Mouse (Mus musculus) megakaryocyte-erythroid progenitor cell, adult 5-6 weeks (primary cell): ENCODE results near the gene Zcchc7. TPM values are rescaled to one million over a fixed set of nuclear protein-coding genes. Genes with fewer than 3 reads are reported as not detected.
A peak's percentile ranks its signal among the peaks of the same experiment; 100 is the strongest.
"Not testable (repeated sequence)": the region's sequence is repeated elsewhere in the genome, so short reads cannot be mapped to it uniquely, and the experiment has no call there.

Source experiments
- ATAC-seq: replicated peaks from 2 replicates; pipeline ENCODE4 v1.8.0; 2016; ENCODE audit warnings: mild to moderate bottlenecking, inconsistent platforms; ENCODE audit not compliant: severe bottlenecking, poor library complexity, low FRiP score, low TSS enrichment
- total RNA-seq, 2 experiments: library from RNA; stranded (forward) in 1 of 2; stranded (reverse) in 1 of 2; fragments of 200-1000, 215-1000 nt in 1 of 2; fragments of >200 nt in 1 of 2; fragmentation: Nextera tagmentation in 1 of 2; gene quantifications; 2 replicates each; pipeline ENCODE4 v1.2.3; 2014 to 2017

The Zcchc7 gene
- total RNA-seq, 2 experiments from 2014 or later = 56.6 to 150 TPM

- peak; percentile 98 for ATAC-seq
Measured at GRCm38 (mm10) chr4:44756134-44756951, 666 bp downstream of the Zcchc7 start.

GRCm38 (mm10) chr4:44757131-44757530, 1.5 kb downstream of the Zcchc7 start:
- not testable (repeated sequence) for ATAC-seq

GRCm38 (mm10) chr4:44774890-44775289, 19.2 kb downstream of the Zcchc7 start:
- ATAC-seq = no peak

- no peak for ATAC-seq
Measured at GRCm38 (mm10) chr4:44776651-44777050, 21.0 kb downstream of the Zcchc7 start.

GRCm38 (mm10) chr4:44777101-44777500, 21.4 kb downstream of the Zcchc7 start:
- no peak for ATAC-seq

GRCm38 (mm10) chr4:44777711-44778110, 22.0 kb downstream of the Zcchc7 start:
- no peak for ATAC-seq

- ATAC-seq = no peak
Measured at GRCm38 (mm10) chr4:44778316-44778715, 22.6 kb downstream of the Zcchc7 start.

GRCm38 (mm10) chr4:44780462-44781157, 24.9 kb downstream of the Zcchc7 start:
- no peak for ATAC-seq

- ATAC-seq = no peak
Measured at GRCm38 (mm10) chr4:44781494-44781893, 25.8 kb downstream of the Zcchc7 start.

- ATAC-seq = no peak
Measured at GRCm38 (mm10) chr4:44783566-44784292, 28.1 kb downstream of the Zcchc7 start.

- ATAC-seq = peak; percentile 66
Measured at GRCm38 (mm10) chr4:44812855-44813254, 57.2 kb downstream of the Zcchc7 start.

- peak; percentile 97 for ATAC-seq
Measured at GRCm38 (mm10) chr4:44813770-44814169, 58.1 kb downstream of the Zcchc7 start.

GRCm38 (mm10) chr4:44816584-44816983, 60.9 kb downstream of the Zcchc7 start:
- no peak for ATAC-seq

GRCm38 (mm10) chr4:44830609-44831008, 74.9 kb downstream of the Zcchc7 start:
- ATAC-seq = no peak

GRCm38 (mm10) chr4:44851835-44852251, 96.2 kb downstream of the Zcchc7 start:
- no peak for ATAC-seq

GRCm38 (mm10) chr4:44871591-44871990, 115.9 kb downstream of the Zcchc7 start:
- no peak for ATAC-seq

- ATAC-seq = no peak
Measured at GRCm38 (mm10) chr4:44872048-44872447, 116.4 kb downstream of the Zcchc7 start.

GRCm38 (mm10) chr4:44880065-44880623, 124.5 kb downstream of the Zcchc7 start:
- ATAC-seq = no peak

- ATAC-seq = no peak
Measured at GRCm38 (mm10) chr4:44886143-44886542, 130.5 kb downstream of the Zcchc7 start.

GRCm38 (mm10) chr4:44891344-44891743, 135.7 kb downstream of the Zcchc7 start:
- no peak for ATAC-seq
